Mouse (Mus musculus) forebrain, embryonic 12.5 days (tissue): ENCODE measurements around the gene Sycn. TPM values are rescaled to one million over a fixed set of nuclear protein-coding genes. Genes with fewer than 3 reads are reported as not detected.

ENCODE experiments used
- ATAC-seq: fragments of 200-750 bp; cut with Nextera tagmentation; 2 replicates; pipeline ENCODE4 v1.8.0; 2017; ENCODE audit warnings: moderate TSS enrichment; ENCODE audit not compliant: low FRiP score
- H3K27ac ChIP-seq: fragments of 300-500 bp; sonication (generic); 2 replicates; pipeline ENCODE4 v1.5.1; 2016; ENCODE audit warnings: mild to moderate bottlenecking
- H3K27me3 ChIP-seq: fragments of 300-500 bp; sonication (generic); 2 replicates; pipeline ENCODE4 v1.6.1; 2016; ENCODE audit warnings: mild to moderate bottlenecking
- H3K36me3 ChIP-seq: fragments of 300-500 bp; sonication (generic); replicated peaks from 2 replicates; pipeline ENCODE4 v1.6.1; 2016; ENCODE audit warnings: mild to moderate bottlenecking
- H3K4me1 ChIP-seq: fragments of 300-500 bp; sonication (generic); 2 replicates; pipeline ENCODE4 v1.6.1; 2016
- H3K4me2 ChIP-seq: fragments of 300-500 bp; sonication (generic); 2 replicates; pipeline ENCODE4 v1.6.1; 2016; ENCODE audit warnings: mild to moderate bottlenecking, moderate library complexity
- H3K4me3 ChIP-seq: fragments of 300-500 bp; sonication (generic); replicated peaks from 2 replicates; pipeline ENCODE4 v1.5.1; 2016; ENCODE audit warnings: mild to moderate bottlenecking
- H3K9ac ChIP-seq: fragments of 300-500 bp; sonication (generic); 2 replicates; pipeline ENCODE4 v1.6.1; 2016; ENCODE audit warnings: mild to moderate bottlenecking
- H3K9me3 ChIP-seq: fragments of 300-500 bp; sonication (generic); 2 replicates; pipeline ENCODE4 v1.6.1; 2016
- WGBS: fragments of 180-500 bp; shearing (Covaris S2); methylation state at CpG from one replicate; pipeline ENCODE4 v1.1.7; 2016; 5-methylcytosine and 5-hydroxymethylcytosine counted together
- polyA plus RNA-seq: library from polyadenylated mRNA; unstranded; fragments of >200 nt; fragmentation: Nextera tagmentation; extraction: Ambion mirVana; gene quantifications from 2 replicates; pipeline ENCODE4 v1.2.1, GENCODE M21; 2016

Gene Sycn
- polyA plus RNA-seq, 1 experiment from 2014 or later: not detected

- peaks cover 18% of the 10 kb centered on the region for H3K4me1 ChIP-seq
- no peaks in the 10 kb centered on the region for H3K27me3 ChIP-seq
- H3K4me3 ChIP-seq: no peak overlapping the region
- H3K27ac ChIP-seq: no peak overlapping the region
- H3K4me2 ChIP-seq: no peak overlapping the region
- 85% methylated on average over 9 of the region's 9 CpGs for WGBS
- no peak for ATAC-seq
- no peaks in the 10 kb centered on the region for H3K9me3 ChIP-seq
- H3K9ac ChIP-seq: no peak overlapping the region
- H3K36me3 ChIP-seq: peaks cover 4% of the 10 kb centered on the region; the same call in 1 of the 2 replicates
These were observed 37.3 kb downstream of the Sycn start for GRCm38 (mm10) chr7:28577826-28578542.

- Histone ChIP-seq H3K4me1 (peaks cover 19% of the 10 kb centered on the region), H3K9ac (no peak overlapping the region), H3K9me3 (no peaks in the 10 kb centered on the region), H3K27ac (no peak overlapping the region), H3K36me3 (peaks cover 4% of the 10 kb centered on the region; the same call in 1 of the 2 replicates), H3K27me3 (no peaks in the 10 kb centered on the region), H3K4me2 (no peak overlapping the region), H3K4me3 (no peak overlapping the region)
- 85% methylated on average over 5 of the region's 5 CpGs for WGBS
- no peak for ATAC-seq
These were observed 37.9 kb downstream of the Sycn start for GRCm38 (mm10) chr7:28578543-28579053.

DNA sequence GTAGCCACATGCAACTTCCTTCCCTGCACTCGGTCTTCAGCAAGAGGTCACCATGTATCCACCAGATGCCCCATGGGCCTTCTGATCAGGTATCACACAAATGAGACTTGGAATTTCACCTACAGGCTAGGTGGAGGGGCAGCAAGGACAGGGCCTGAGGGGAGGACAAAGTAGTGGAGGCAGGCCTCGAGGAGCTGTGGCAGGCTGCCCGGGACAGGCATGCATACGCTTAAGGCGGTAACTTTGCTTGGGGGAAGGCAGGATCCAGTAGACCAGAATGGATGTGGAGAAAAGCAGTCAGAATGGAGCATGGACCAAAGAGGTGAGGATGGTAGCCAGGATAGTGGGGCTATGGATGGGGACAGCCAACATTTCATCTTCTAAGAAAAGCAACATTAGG, 39.1 kb downstream of the Sycn start:
- Histone ChIP-seq H3K9me3 (no peaks in the 10 kb centered on the region), H3K9ac (no peak overlapping the region), H3K27me3 (no peaks in the 10 kb centered on the region), H3K27ac (no peak overlapping the region), H3K4me2 (no peak overlapping the region), H3K36me3 (peaks cover 4% of the 10 kb centered on the region; the same call in 1 of the 2 replicates), H3K4me1 (peaks cover 22% of the 10 kb centered on the region), H3K4me3 (no peak overlapping the region)
- 71% methylated on average over 5 of the region's 5 CpGs for WGBS
- ATAC-seq: no peak

DNA sequence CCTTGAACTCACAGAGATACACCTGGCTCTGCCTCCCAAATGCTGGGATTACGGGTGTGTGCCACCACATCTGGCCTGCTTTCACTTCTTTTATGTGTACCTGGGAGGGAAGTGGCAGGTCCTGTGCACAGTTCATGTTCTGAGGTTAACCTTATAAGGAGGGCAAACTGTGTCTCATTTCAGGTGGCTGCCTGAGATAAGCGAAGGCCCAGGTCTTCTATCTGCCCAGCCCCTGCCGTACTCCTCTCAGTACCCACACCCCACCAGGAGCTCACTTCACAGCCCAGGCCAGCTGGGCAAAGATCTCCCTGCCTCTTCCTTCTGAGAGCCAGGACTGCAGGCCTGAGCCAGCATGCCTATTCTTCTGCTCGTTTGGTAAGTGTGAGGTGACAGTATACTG, 41.0 kb downstream of the Sycn start:
- H3K27ac ChIP-seq: no peak overlapping the region
- no peak overlapping the region for H3K4me3 ChIP-seq
- H3K27me3 ChIP-seq: no peaks in the 10 kb centered on the region
- ATAC-seq: no peak
- H3K9me3 ChIP-seq: no peaks in the 10 kb centered on the region
- peaks cover 32% of the 10 kb centered on the region for H3K4me1 ChIP-seq
- no peak overlapping the region for H3K4me2 ChIP-seq
- WGBS: 87% methylated on average over 4 of the region's 4 CpGs
- no peak overlapping the region for H3K9ac ChIP-seq
- H3K36me3 ChIP-seq: peaks cover 4% of the 10 kb centered on the region; the same call in 1 of the 2 replicates

DNA sequence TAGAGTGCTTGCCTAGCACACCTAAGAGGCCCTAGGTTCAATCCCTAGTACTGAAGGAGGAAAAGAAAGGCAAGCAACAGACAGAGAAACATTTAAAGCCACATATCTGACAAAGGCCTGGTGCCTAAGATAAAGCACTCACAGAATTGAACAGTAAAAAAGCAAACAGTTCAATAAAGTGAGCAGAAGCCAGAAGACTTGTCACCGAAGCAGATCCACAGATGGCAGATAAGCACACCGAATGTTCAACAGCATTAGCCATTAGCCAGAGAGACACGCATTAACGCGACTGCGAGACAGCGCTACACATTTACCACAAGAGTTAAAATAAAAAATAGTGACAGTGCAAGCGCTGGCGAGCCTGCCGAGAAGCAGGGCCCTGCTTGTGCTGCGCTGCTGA, 42.2 kb downstream of the Sycn start:
- Histone ChIP-seq H3K4me1 (peaks cover 37% of the 10 kb centered on the region), H3K9me3 (no peaks in the 10 kb centered on the region), H3K4me2 (no peak overlapping the region), H3K27ac (no peak overlapping the region), H3K27me3 (no peaks in the 10 kb centered on the region), H3K4me3 (no peak overlapping the region), H3K9ac (no peak overlapping the region), H3K36me3 (peaks cover 4% of the 10 kb centered on the region; the same call in 1 of the 2 replicates)
- ATAC-seq: no peak
- WGBS: 87% methylated on average over 11 of the region's 11 CpGs

DNA sequence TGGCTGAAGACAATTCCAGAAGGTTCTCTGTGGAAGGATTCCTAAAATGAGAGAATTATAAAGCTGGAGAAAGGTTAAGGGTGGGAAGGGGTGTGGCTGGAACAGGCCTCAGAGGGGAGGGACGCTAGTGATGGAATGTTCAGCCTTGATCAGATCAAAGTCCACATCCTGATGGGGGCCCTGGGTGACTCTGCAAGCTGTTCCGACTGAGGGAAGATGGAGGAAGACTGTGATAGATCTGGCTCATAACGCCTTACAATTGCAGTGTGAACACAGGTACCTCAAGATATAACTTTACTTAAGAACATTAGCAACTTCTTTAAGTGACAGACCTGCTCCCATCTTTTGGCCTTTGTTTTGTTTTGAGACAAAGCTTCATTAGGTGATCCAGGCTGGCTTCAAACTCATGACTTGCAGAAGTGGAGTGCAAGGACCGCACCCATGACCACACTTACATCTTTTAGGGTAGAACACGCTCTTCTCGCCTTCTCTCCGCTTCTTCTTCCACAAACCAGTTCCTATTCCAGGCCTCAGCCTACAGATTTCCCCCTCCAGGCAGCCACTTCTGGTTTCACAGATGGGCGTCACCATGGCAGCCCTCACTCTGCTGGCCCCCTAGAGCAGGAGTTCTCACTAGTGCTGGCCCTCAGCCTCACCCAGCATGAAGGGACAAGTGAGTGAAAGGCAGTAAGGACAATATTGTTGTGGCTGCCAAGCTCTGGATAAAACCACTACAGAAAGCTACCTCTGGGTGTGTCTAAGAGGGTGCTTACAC, 43.1 kb downstream of the Sycn start:
- no peaks in the 10 kb centered on the region for H3K9me3 ChIP-seq
- H3K4me2 ChIP-seq: no peak overlapping the region
- no peak for ATAC-seq
- H3K4me1 ChIP-seq: peaks cover 43% of the 10 kb centered on the region
- no peaks in the 10 kb centered on the region for H3K27me3 ChIP-seq
- peaks cover 4% of the 10 kb centered on the region; the same call in 1 of the 2 replicates for H3K36me3 ChIP-seq
- peak overlapping the region; percentile 42; the same call in 1 of the 2 replicates for H3K27ac ChIP-seq
- WGBS: 87% methylated on average over 8 of the region's 8 CpGs
- H3K4me3 ChIP-seq: no peak overlapping the region
- peak overlapping the region; percentile 12; the same call in 1 of the 2 replicates for H3K9ac ChIP-seq

DNA sequence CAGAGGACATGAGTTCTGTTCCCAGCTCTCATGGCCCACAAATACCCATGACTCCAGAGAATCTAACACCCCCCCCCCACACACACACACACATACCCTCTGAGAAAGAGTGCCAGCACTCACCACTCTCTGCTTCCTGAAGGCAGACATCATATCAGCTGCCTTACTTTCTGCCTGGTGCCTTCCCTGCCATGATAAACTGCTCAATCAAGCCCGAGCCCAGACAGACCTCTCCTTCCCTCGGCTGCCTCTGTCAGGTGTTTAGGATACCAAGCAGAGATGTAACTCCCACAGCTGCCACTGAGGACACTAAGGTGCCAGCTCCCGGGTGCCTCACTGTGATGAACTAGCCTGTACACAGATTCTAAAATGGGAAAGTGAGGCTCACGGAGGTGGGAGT, 43.8 kb downstream of the Sycn start:
- Histone ChIP-seq H3K4me1 (peaks cover 46% of the 10 kb centered on the region), H3K27ac (no peak overlapping the region)
- no peak for ATAC-seq

GRCm38 (mm10) chr7:28585001-28585400, 44.3 kb downstream of the Sycn start:
- Histone ChIP-seq H3K4me3 (no peak overlapping the region), H3K4me1 (peaks cover 42% of the 10 kb centered on the region), H3K27ac (no peak overlapping the region), H3K36me3 (no peaks in the 10 kb centered on the region), H3K4me2 (no peak overlapping the region), H3K9ac (no peak overlapping the region), H3K9me3 (no peaks in the 10 kb centered on the region), H3K27me3 (no peaks in the 10 kb centered on the region)
- no peak for ATAC-seq
- WGBS: 87% methylated on average over 6 of the region's 6 CpGs

More for the DNA sequence above, 43.8 kb downstream of the Sycn start:
- Histone ChIP-seq H3K4me3 (no peak overlapping the region), H3K9ac (0 out of 2 replicates have a peak overlapping the region, but pooled peaks have one; percentile 12), H3K27me3 (no peaks in the 10 kb centered on the region), H3K9me3 (no peaks in the 10 kb centered on the region), H3K4me2 (no peak overlapping the region), H3K36me3 (no peaks in the 10 kb centered on the region)
- 88% methylated on average over 4 of the region's 4 CpGs for WGBS

DNA sequence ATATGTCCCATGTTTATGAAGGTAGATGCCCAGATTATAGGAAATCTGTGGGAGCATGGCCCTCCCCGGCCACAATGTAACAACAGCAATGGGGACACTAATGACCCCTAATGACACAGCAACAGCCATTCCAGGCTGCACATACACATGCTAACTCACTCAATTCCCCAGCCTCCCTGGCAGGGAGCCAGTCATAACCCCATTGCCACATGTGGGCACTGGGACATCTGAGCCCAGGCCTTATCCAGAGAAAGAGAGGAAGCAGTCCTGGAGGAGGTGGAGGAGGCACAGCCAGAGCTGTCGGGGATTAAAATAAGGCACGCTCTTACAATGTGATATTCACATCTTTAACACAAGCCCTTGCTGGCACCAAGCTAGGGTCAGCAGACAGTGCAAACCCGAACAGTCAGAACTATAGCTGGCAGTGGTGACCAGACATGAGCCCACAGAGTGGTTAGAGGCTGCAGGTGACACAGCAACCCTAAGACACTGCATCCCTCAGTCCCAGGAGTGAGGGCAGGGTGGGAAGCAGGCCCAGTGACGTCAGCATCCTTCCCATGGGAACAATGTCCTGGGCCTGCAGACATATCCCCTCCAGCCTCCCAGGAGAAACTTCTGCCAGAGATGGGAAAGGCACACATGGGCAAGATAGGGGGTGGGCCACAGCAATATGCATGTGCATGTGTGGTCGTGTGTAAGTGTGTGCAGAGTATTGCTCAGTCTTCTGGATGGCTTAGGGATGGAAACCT, 46.2 kb downstream of the Sycn start:
- 71% methylated on average over 6 of the region's 6 CpGs for WGBS
- Histone ChIP-seq H3K9ac (0 out of 2 replicates have a peak overlapping the region, but pooled peaks have one; percentile 21), H3K4me2 (no peak overlapping the region), H3K4me3 (no peak overlapping the region), H3K27ac (0 out of 2 replicates have a peak overlapping the region, but pooled peaks have one; percentile 36), H3K36me3 (no peaks in the 10 kb centered on the region), H3K4me1 (peaks cover 42% of the 10 kb centered on the region), H3K9me3 (no peaks in the 10 kb centered on the region), H3K27me3 (no peaks in the 10 kb centered on the region)
- no peak for ATAC-seq

GRCm38 (mm10) chr7:28587644-28588043, 47.0 kb downstream of the Sycn start:
- Histone ChIP-seq H3K4me2 (no peak overlapping the region), H3K27me3 (no peaks in the 10 kb centered on the region), H3K4me3 (no peak overlapping the region), H3K36me3 (no peaks in the 10 kb centered on the region), H3K9ac (no peak overlapping the region), H3K27ac (no peak overlapping the region), H3K4me1 (peaks cover 42% of the 10 kb centered on the region), H3K9me3 (no peaks in the 10 kb centered on the region)
- no peak for ATAC-seq
